Mouse (Mus musculus): Measurements from ENCODE around the gene Gm9780. TPM values are rescaled to one million over a fixed set of nuclear protein-coding genes. Genes with fewer than 3 reads are reported as not detected.
"Not testable (repeated sequence)": the region's sequence is repeated elsewhere in the genome, so short reads cannot be mapped to it uniquely, and the experiment has no call there.

Gm9780 gene
- total RNA-seq, 1 experiment from 2014 or later = not detected

GRCm38 (mm10) chr14:25979242-25979941 is 63.1 kb downstream of the Gm9780 start:
- not testable (repeated sequence) for ATAC-seq (replicated peaks; ENCODE audit: insufficient number of reproducible peaks, low FRiP score, low TSS enrichment, poor library complexity, severe bottlenecking)

GRCm38 (mm10) chr14:25978371-25979241 is 63.9 kb downstream of the Gm9780 start, which contains the start of gene Duxbl1:
Gene Duxbl1, plus strand, starts transcription at chr14:25978577.
- not testable (repeated sequence) for ATAC-seq (replicated peaks; ENCODE audit: insufficient number of reproducible peaks, low FRiP score, low TSS enrichment, poor library complexity, severe bottlenecking)

Other genes with a start within 250 kb of the Gm9780 start
- 7.9 to 21.5 TPM (median 10.8 TPM) in 3 replicates for gene Anxa11, start 200.6 kb downstream of the Gm9780 start, total RNA-seq (2017)
- not detected in 3 replicates for gene Plac9a, start 139.6 kb downstream of the Gm9780 start, total RNA-seq (2017)
- gene Tmem254a, start 115.0 kb downstream of the Gm9780 start, total RNA-seq (2017) = 2.8 to 14.1 TPM (median 6.1 TPM) in 3 replicates
- gene Cphx1, start 104.4 kb downstream of the Gm9780 start, total RNA-seq (2017) = 0.19 TPM in 1 of 3 replicates, not detected in the others
- not detected in 3 replicates for gene Duxbl1, start 64.1 kb downstream of the Gm9780 start, total RNA-seq (2017)
- 21.2 to 71.6 TPM (median 36.3 TPM) in 3 replicates for gene Tmem254c, start 24.6 kb upstream of the Gm9780 start, total RNA-seq (2017)
- gene Cphx2, start 38.8 kb upstream of the Gm9780 start, total RNA-seq (2017) = not detected in 3 replicates
- gene Cphx3, start 39.6 kb upstream of the Gm9780 start, total RNA-seq (2017) = not detected in 3 replicates
- not detected in 3 replicates for gene Duxbl2, start 75.6 kb upstream of the Gm9780 start, total RNA-seq (2017)
- gene Plac9b, start 139.8 kb upstream of the Gm9780 start, total RNA-seq (2017) = not detected in 3 replicates
- gene Tmem254b, start 164.3 kb upstream of the Gm9780 start, total RNA-seq (2017) = 2.8 to 11.7 TPM (median 3.0 TPM) in 3 replicates
- not detected in 3 replicates for gene Duxbl3, start 215.3 kb upstream of the Gm9780 start, total RNA-seq (2017)

All from monocyte, adult 5-6 weeks (primary cell).